In genomic region chr12:50842744-50843143, GRCm38 (mm10) we compare ENCODE assay signal across 26 mouse cellular contexts.
DNase-seq lines count a peak whose midpoint lies in the region; ATAC-seq and TF ChIP-seq lines count a peak whose summit lies in the region.
"Had no signal": no experiment of that assay in that cellular context is flagged by ENCODE, and none has a peak within 500 bp of the region (broad histone marks: within the 10 kb centered on the region; RNA-seq: fewer than 3 reads in every experiment).

No protein-coding gene starts in this region.

- H3K27me3 ChIP-seq in midbrain, embryonic 15.5 days (replicated peaks): no peaks in the 10 kb centered on the region
- H3K27me3 ChIP-seq: embryonic facial prominence, embryonic 13.5 days; forebrain, embryonic 13.5 days; heart, embryonic 13.5 days had no signal

- H3K9ac ChIP-seq in midbrain, embryonic 15.5 days: no peak overlapping the region
- H3K9ac ChIP-seq: embryonic facial prominence, embryonic 13.5 days; forebrain, embryonic 13.5 days; heart, embryonic 13.5 days; hindbrain, embryonic 14.5 days had no signal

- H3K36me3 ChIP-seq in midbrain, embryonic 15.5 days (replicated peaks): no peaks in the 10 kb centered on the region
- H3K36me3 ChIP-seq: embryonic facial prominence, embryonic 13.5 days; heart, embryonic 10.5 days; heart, embryonic 13.5 days had no signal

- ATAC-seq in midbrain, embryonic 15.5 days (replicated peaks): no peak
- ATAC-seq: activated CD4-positive, CD25-positive, alpha-beta regulatory T cell, adult 4 months; forebrain, embryonic 13.5 days; forebrain, embryonic 16.5 days; hindbrain, postnatal 0 days; inflammation-experienced regulatory T-cells, adult 6 months; intestine, embryonic 16.5 days had no signal

- no peaks in the 10 kb centered on the region for H3K9me3 ChIP-seq in midbrain, embryonic 15.5 days
- H3K9me3 ChIP-seq: embryonic facial prominence, embryonic 13.5 days; forebrain, embryonic 13.5 days; heart, embryonic 10.5 days; heart, embryonic 13.5 days had no signal

- H3K4me3 ChIP-seq in midbrain, embryonic 15.5 days: no peak overlapping the region
- H3K4me3 ChIP-seq: embryonic facial prominence, embryonic 13.5 days; forebrain, embryonic 13.5 days; heart, adult 2 months; heart, embryonic 10.5 days; heart, embryonic 13.5 days had no signal

- DNase-seq in left cerebral cortex, postnatal 25 days (ENCODE audit: low spot score in 2 of 2): peak; percentile 5 to 6
- DNase-seq in left cerebral cortex, postnatal 36 days (ENCODE audit: low spot score in 2 of 2): no peak
- DNase-seq in brain, embryonic 14.5 days (ENCODE audit: low read depth): peak; percentile 21
- peak; percentile 73 for DNase-seq in fibroblast of lung, adult 2 months (ENCODE audit: low read depth)
- no peak for DNase-seq in frontal cortex, postnatal 10 days (ENCODE audit: low spot score in 2 of 2)
- DNase-seq: adrenal gland, adult 8-10 months; adrenal gland, postnatal 25 days; cerebellum, adult 11 months; cerebellum, adult 2 months; cerebellum, adult 9-11 months; cerebellum, postnatal 25 days; gastrocnemius, postnatal 25 days; heart, adult 2 months; heart, postnatal 14 days; heart, postnatal 4 days had no signal

- 83% methylated on average over 6 of the region's 6 CpGs for WGBS in midbrain, embryonic 15.5 days

- no peak overlapping the region for H3K4me2 ChIP-seq in midbrain, embryonic 15.5 days
- H3K4me2 ChIP-seq: embryonic facial prominence, embryonic 13.5 days; forebrain, embryonic 13.5 days; heart, embryonic 13.5 days; hindbrain, embryonic 14.5 days had no signal

- no peak for TF ChIP-seq POLR2A in brain, embryonic 14.5 days (IDR thresholded peaks at IDR 0.05; ENCODE audit: borderline replicate concordance, extremely low read depth, insufficient read depth, insufficient read length, poor library complexity, severe bottlenecking)

- no peak overlapping the region for H3K27ac ChIP-seq in midbrain, embryonic 15.5 days
- H3K27ac ChIP-seq: embryonic facial prominence, embryonic 13.5 days; forebrain, embryonic 13.5 days; heart, adult 2 months; heart, embryonic 10.5 days; heart, embryonic 13.5 days; hindbrain, embryonic 14.5 days; hindbrain, postnatal 0 days had no signal

- no peak for TF ChIP-seq CTCF in brain, embryonic 14.5 days (IDR thresholded peaks at IDR 0.05; ENCODE audit: borderline replicate concordance, extremely low read depth, insufficient read depth, insufficient read length)

- no peaks in the 10 kb centered on the region for H3K4me1 ChIP-seq in midbrain, embryonic 15.5 days
- H3K4me1 ChIP-seq: embryonic facial prominence, embryonic 13.5 days; heart, embryonic 10.5 days; heart, embryonic 13.5 days had no signal

- intact Hi-C loops in left cerebral cortex, postnatal 25 days (cut with DNase I): no loop called here
- intact Hi-C loops in left cerebral cortex, postnatal 36 days (cut with DNase I): no loop called here

Comparison
In these comparisons a context has a peak if more than half of its experiments do, and no peak if none do; other contexts are left out.
1. DNase-seq: peak in left cerebral cortex, postnatal 25 days (2 of 2), brain, embryonic 14.5 days (single experiment) and fibroblast of lung, adult 2 months (single experiment); none in left cerebral cortex, postnatal 36 days (0 of 2) and frontal cortex, postnatal 10 days (0 of 2).